Mouse (Mus musculus): ENCODE data around the gene Pcgf2. TPM values are rescaled to one million over a fixed set of nuclear protein-coding genes. Genes with fewer than 3 reads are reported as not detected.
"Not testable (repeated sequence)": the region's sequence is repeated elsewhere in the genome, so short reads cannot be mapped to it uniquely, and the experiment has no call there.

Gene Pcgf2
- polyA plus RNA-seq, 1 experiment: 74.6 TPM

- no peaks in the 10 kb centered on the region for H3K9me3 ChIP-seq (replicated peaks; ENCODE audit: control insufficient read depth, insufficient read depth, low read length, poor library complexity, severe bottlenecking)
- H3K4me3 ChIP-seq (ENCODE audit: low read depth, low read length): no peak overlapping the region
- H3K4me1 ChIP-seq (ENCODE audit: control insufficient read depth, insufficient read depth, low read length): peaks cover 6% of the 10 kb centered on the region
- H3K27me3 ChIP-seq (ENCODE audit: control insufficient read depth, insufficient read depth, low read length, poor library complexity, severe bottlenecking): no peaks in the 10 kb centered on the region
- no peak overlapping the region for H3K9ac ChIP-seq (ENCODE audit: low read depth, poor library complexity, severe bottlenecking)
- peak overlapping the region; percentile 12; the same call in 1 of the 2 replicates for H3K27ac ChIP-seq (ENCODE audit: insufficient read depth, low read length)
- TF ChIP-seq POLR2A (IDR thresholded peaks at IDR 0.05; ENCODE audit: insufficient read depth, low read length) (no peak), EP300 (IDR thresholded peaks at IDR 0.05; ENCODE audit: insufficient read depth, low read depth, low read length) (no peak), CTCF (IDR thresholded peaks at IDR 0.05; ENCODE audit: low read depth, low read length) (no peak)
- H3K36me3 ChIP-seq (ENCODE audit: control insufficient read depth, insufficient read depth, low read length, poor library complexity, severe bottlenecking): no peaks in the 10 kb centered on the region
These were observed 46.1 kb downstream of the Pcgf2 start for GRCm38 (mm10) chr11:97654210-97654609.

GRCm38 (mm10) chr11:97653376-97653775 lies 46.9 kb downstream of the Pcgf2 start:
- not testable (repeated sequence) for H3K9me3 ChIP-seq (replicated peaks; ENCODE audit: control insufficient read depth, insufficient read depth, low read length, poor library complexity, severe bottlenecking); H3K9ac ChIP-seq (ENCODE audit: low read depth, poor library complexity, severe bottlenecking); H3K27me3 ChIP-seq (ENCODE audit: control insufficient read depth, insufficient read depth, low read length, poor library complexity, severe bottlenecking); H3K36me3 ChIP-seq (ENCODE audit: control insufficient read depth, insufficient read depth, low read length, poor library complexity, severe bottlenecking); H3K4me1 ChIP-seq (ENCODE audit: control insufficient read depth, insufficient read depth, low read length)
- Histone ChIP-seq H3K4me3 (ENCODE audit: low read depth, low read length) (peak overlapping the region; percentile 21; the same call in 1 of the 2 replicates), H3K27ac (ENCODE audit: insufficient read depth, low read length) (peak overlapping the region; percentile 24)

GRCm38 (mm10) chr11:97650341-97650740 lies 50.0 kb downstream of the Pcgf2 start:
- Histone ChIP-seq H3K27me3 (ENCODE audit: control insufficient read depth, insufficient read depth, low read length, poor library complexity, severe bottlenecking) (no peaks in the 10 kb centered on the region), H3K27ac (ENCODE audit: insufficient read depth, low read length) (no peak overlapping the region), H3K36me3 (ENCODE audit: control insufficient read depth, insufficient read depth, low read length, poor library complexity, severe bottlenecking) (no peaks in the 10 kb centered on the region), H3K9me3 (replicated peaks; ENCODE audit: control insufficient read depth, insufficient read depth, low read length, poor library complexity, severe bottlenecking) (no peaks in the 10 kb centered on the region), H3K9ac (ENCODE audit: low read depth, poor library complexity, severe bottlenecking) (no peak overlapping the region), H3K4me1 (ENCODE audit: control insufficient read depth, insufficient read depth, low read length) (no peaks in the 10 kb centered on the region), H3K4me3 (ENCODE audit: low read depth, low read length) (no peak overlapping the region)
- no peak for TF ChIP-seq CTCF (IDR thresholded peaks at IDR 0.05; ENCODE audit: low read depth, low read length)
- TF ChIP-seq POLR2A (IDR thresholded peaks at IDR 0.05; ENCODE audit: insufficient read depth, low read length): no peak
- no peak for TF ChIP-seq EP300 (IDR thresholded peaks at IDR 0.05; ENCODE audit: insufficient read depth, low read depth, low read length)

GRCm38 (mm10) chr11:97648541-97648940 lies 51.8 kb downstream of the Pcgf2 start:
- not testable (repeated sequence) for H3K9me3 ChIP-seq (replicated peaks; ENCODE audit: control insufficient read depth, insufficient read depth, low read length, poor library complexity, severe bottlenecking); H3K4me1 ChIP-seq (ENCODE audit: control insufficient read depth, insufficient read depth, low read length); H3K27me3 ChIP-seq (ENCODE audit: control insufficient read depth, insufficient read depth, low read length, poor library complexity, severe bottlenecking); H3K36me3 ChIP-seq (ENCODE audit: control insufficient read depth, insufficient read depth, low read length, poor library complexity, severe bottlenecking); H3K4me3 ChIP-seq (ENCODE audit: low read depth, low read length); H3K27ac ChIP-seq (ENCODE audit: insufficient read depth, low read length); H3K9ac ChIP-seq (ENCODE audit: low read depth, poor library complexity, severe bottlenecking)

GRCm38 (mm10) chr11:97644834-97645233 lies 55.5 kb downstream of the Pcgf2 start:
- no peak overlapping the region for H3K4me3 ChIP-seq (ENCODE audit: low read depth, low read length)

GRCm38 (mm10) chr11:97643380-97644055 lies 56.8 kb downstream of the Pcgf2 start:
- no peaks in the 10 kb centered on the region for H3K4me1 ChIP-seq (ENCODE audit: control insufficient read depth, insufficient read depth, low read length)

More at GRCm38 (mm10) chr11:97644834-97645233, 55.5 kb downstream of the Pcgf2 start:
- TF ChIP-seq POLR2A (IDR thresholded peaks at IDR 0.05; ENCODE audit: insufficient read depth, low read length) (no peak), CTCF (IDR thresholded peaks at IDR 0.05; ENCODE audit: low read depth, low read length) (peak; percentile 73), EP300 (IDR thresholded peaks at IDR 0.05; ENCODE audit: insufficient read depth, low read depth, low read length) (no peak)
- Histone ChIP-seq H3K9me3 (replicated peaks; ENCODE audit: control insufficient read depth, insufficient read depth, low read length, poor library complexity, severe bottlenecking) (no peaks in the 10 kb centered on the region), H3K36me3 (ENCODE audit: control insufficient read depth, insufficient read depth, low read length, poor library complexity, severe bottlenecking) (no peaks in the 10 kb centered on the region), H3K27ac (ENCODE audit: insufficient read depth, low read length) (no peak overlapping the region), H3K27me3 (ENCODE audit: control insufficient read depth, insufficient read depth, low read length, poor library complexity, severe bottlenecking) (no peaks in the 10 kb centered on the region), H3K9ac (ENCODE audit: low read depth, poor library complexity, severe bottlenecking) (peak overlapping the region; percentile 41; the same call in 1 of the 2 replicates), H3K4me1 (ENCODE audit: control insufficient read depth, insufficient read depth, low read length) (no peaks in the 10 kb centered on the region)

More at GRCm38 (mm10) chr11:97643380-97644055, 56.8 kb downstream of the Pcgf2 start:
- no peak overlapping the region for H3K4me3 ChIP-seq (ENCODE audit: low read depth, low read length)
- no peak overlapping the region for H3K27ac ChIP-seq (ENCODE audit: insufficient read depth, low read length)
- H3K9me3 ChIP-seq (replicated peaks; ENCODE audit: control insufficient read depth, insufficient read depth, low read length, poor library complexity, severe bottlenecking): no peaks in the 10 kb centered on the region
- TF ChIP-seq EP300 (IDR thresholded peaks at IDR 0.05; ENCODE audit: insufficient read depth, low read depth, low read length) (no peak), POLR2A (IDR thresholded peaks at IDR 0.05; ENCODE audit: insufficient read depth, low read length) (no peak), CTCF (IDR thresholded peaks at IDR 0.05; ENCODE audit: low read depth, low read length) (no peak)
- no peaks in the 10 kb centered on the region for H3K27me3 ChIP-seq (ENCODE audit: control insufficient read depth, insufficient read depth, low read length, poor library complexity, severe bottlenecking)
- H3K36me3 ChIP-seq (ENCODE audit: control insufficient read depth, insufficient read depth, low read length, poor library complexity, severe bottlenecking): no peaks in the 10 kb centered on the region
- no peak overlapping the region for H3K9ac ChIP-seq (ENCODE audit: low read depth, poor library complexity, severe bottlenecking)

Data from ES-Bruce4 (cell line).